13 mouse cellular contexts compared by ENCODE assay signal in genomic region chr1:138040556-138040955, GRCm38 (mm10).
DNase-seq lines count a peak whose midpoint lies in the region; ATAC-seq and TF ChIP-seq lines count a peak whose summit lies in the region.
"Had no signal": no experiment of that assay in that cellular context is flagged by ENCODE, and none has a peak within 500 bp of the region (broad histone marks: within the 10 kb centered on the region; RNA-seq: fewer than 3 reads in every experiment).

No protein-coding gene starts in this region.

- peaks cover 10% of the 10 kb centered on the region for H3K4me1 ChIP-seq in embryonic fibroblast, embryonic 13.5 days (ENCODE audit: control insufficient read depth, insufficient read depth, low read length)
- no peaks in the 10 kb centered on the region for H3K4me1 ChIP-seq in stomach, postnatal 0 days (replicated peaks; ENCODE audit: control insufficient read depth, insufficient read depth)
- H3K4me1 ChIP-seq: liver, embryonic 15.5 days had no signal

- no peak for TF ChIP-seq CTCF in embryonic fibroblast, embryonic 13.5 days (IDR thresholded peaks at IDR 0.05; ENCODE audit: borderline replicate concordance, insufficient read depth, low read length)
- no peak for TF ChIP-seq CTCF in stomach, postnatal 0 days (IDR thresholded peaks at IDR 0.05; ENCODE audit: low read depth)

- no peak; the same call in 1 of the 2 replicates for ATAC-seq in stomach, postnatal 0 days (ENCODE audit: low FRiP score, low TSS enrichment)

- H3K9me3 ChIP-seq in stomach, postnatal 0 days (ENCODE audit: control insufficient read depth, low read length) = no peaks in the 10 kb centered on the region
- H3K9me3 ChIP-seq: hindbrain, embryonic 15.5 days; liver, embryonic 15.5 days; stomach, embryonic 15.5 days had no signal

- DNase-seq in heart, postnatal 4 days = peak; percentile 5
- DNase-seq in heart, adult 11 months = no peak
- DNase-seq in ovary, postnatal 14 days (ENCODE audit: low spot score) = peak; percentile 7
- no peak for DNase-seq in ovary, postnatal 10 days (ENCODE audit: low spot score)
- DNase-seq in stomach, postnatal 0 days (ENCODE audit: low spot score) = peak; percentile 18
- no peak for DNase-seq in right cerebral cortex, adult 2 months (ENCODE audit: low spot score in 2 of 2)
- no peak for DNase-seq in cerebellum, adult 9-10 months
- DNase-seq: cerebellum, adult 11-12 months had no signal

- no peaks in the 10 kb centered on the region for H3K36me3 ChIP-seq in stomach, postnatal 0 days (ENCODE audit: control insufficient read depth, insufficient read depth, low read length)
- H3K36me3 ChIP-seq: hindbrain, embryonic 15.5 days; liver, embryonic 15.5 days; stomach, embryonic 15.5 days had no signal

- H3K4me3 ChIP-seq in embryonic fibroblast, embryonic 13.5 days (ENCODE audit: insufficient read depth, low read length) = no peak overlapping the region
- H3K4me3 ChIP-seq in stomach, postnatal 0 days (ENCODE audit: low read depth, low read length) = no peak overlapping the region
- H3K4me3 ChIP-seq: hindbrain, embryonic 15.5 days; liver, embryonic 15.5 days; stomach, embryonic 15.5 days had no signal

- H3K27ac ChIP-seq in embryonic fibroblast, embryonic 13.5 days (ENCODE audit: insufficient read depth, low read length) = peak overlapping the region; percentile 84
- no peak overlapping the region for H3K27ac ChIP-seq in stomach, postnatal 0 days (replicated peaks)
- H3K27ac ChIP-seq: hindbrain, embryonic 15.5 days; liver, embryonic 15.5 days; stomach, embryonic 15.5 days had no signal

- H3K4me2 ChIP-seq in stomach, postnatal 0 days (replicated peaks; ENCODE audit: low read depth) = no peak overlapping the region
- H3K4me2 ChIP-seq: hindbrain, embryonic 15.5 days; liver, embryonic 15.5 days; stomach, embryonic 15.5 days had no signal

- TF ChIP-seq EP300 in stomach, postnatal 0 days (optimal IDR thresholded peaks at IDR 0.05) = no peak

- no peak for TF ChIP-seq POLR2A in embryonic fibroblast, embryonic 13.5 days (IDR thresholded peaks at IDR 0.05; ENCODE audit: low read depth, low read length)

- WGBS in stomach, postnatal 0 days = 25% methylated on average over 5 of the region's 5 CpGs

- no peaks in the 10 kb centered on the region for H3K27me3 ChIP-seq in stomach, postnatal 0 days (ENCODE audit: control insufficient read depth, insufficient read depth, low read length)
- H3K27me3 ChIP-seq: CH12.LX; hindbrain, embryonic 15.5 days; liver, embryonic 15.5 days; stomach, embryonic 15.5 days had no signal

- H3K9ac ChIP-seq in stomach, postnatal 0 days (ENCODE audit: low read length) = no peak overlapping the region
- H3K9ac ChIP-seq: hindbrain, embryonic 15.5 days; liver, embryonic 15.5 days; stomach, embryonic 15.5 days had no signal

Comparison
In these comparisons a context has a peak if more than half of its experiments do, and no peak if none do; other contexts are left out.
1. DNase-seq: peak in heart, postnatal 4 days (single experiment), ovary, postnatal 14 days (single experiment) and stomach, postnatal 0 days (single experiment); none in heart, adult 11 months (single experiment), ovary, postnatal 10 days (single experiment), right cerebral cortex, adult 2 months (0 of 2) and cerebellum, adult 9-10 months (single experiment).